Mouse (Mus musculus) spleen, adult 2 months (tissue): ENCODE measurements around the gene Rimkla.

Source experiments
- CTCF ChIP-seq: fragments of 200-500 bp; IDR thresholded peaks from 2 replicates; pipeline ENCODE4 v1.5.1; 2011; ENCODE audit warnings: mild to moderate bottlenecking, inconsistent platforms; ENCODE audit not compliant: insufficient read depth, insufficient read length, insufficient replicate concordance; ENCODE audit errors: extremely low read depth
- POLR2A ChIP-seq: fragments of 200-500 bp; IDR thresholded peaks from 2 replicates; pipeline ENCODE4 v1.6.1; 2011; ENCODE audit warnings: low read depth, low read length, inconsistent platforms

DNA sequence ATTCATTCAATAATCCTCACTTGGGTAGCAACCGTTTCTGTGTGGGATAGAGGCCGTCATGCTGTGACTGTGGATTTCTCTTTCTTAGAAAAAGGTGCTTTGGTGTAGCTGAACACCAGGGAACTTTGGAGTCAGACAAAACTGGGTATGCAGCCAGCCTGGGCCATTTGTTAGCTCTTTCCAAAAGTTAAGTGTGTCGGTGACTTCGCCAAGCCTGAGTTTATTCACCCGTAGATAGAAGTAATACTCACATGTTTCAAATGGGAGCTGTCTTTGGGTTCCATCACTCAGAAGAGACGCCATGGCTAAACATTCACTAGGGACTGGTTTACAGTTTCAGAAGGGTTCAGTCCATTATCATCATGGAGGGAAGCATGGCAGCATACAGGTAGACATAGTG is 45.2 kb downstream of the Rimkla start:
- TF ChIP-seq CTCF: no peak
- TF ChIP-seq POLR2A: no peak
